Mouse (Mus musculus) megakaryocyte-erythroid progenitor cell, adult 5-6 weeks (primary cell): Measurements from ENCODE around the gene Hnrnpul1. TPM values are rescaled to one million over a fixed set of nuclear protein-coding genes. Genes with fewer than 3 reads are reported as not detected.

Source experiments
- ATAC-seq: replicated peaks from 2 replicates; pipeline ENCODE4 v1.8.0; 2016; ENCODE audit warnings: mild to moderate bottlenecking, inconsistent platforms; ENCODE audit not compliant: severe bottlenecking, poor library complexity, low FRiP score, low TSS enrichment
- total RNA-seq, 2 experiments: library from RNA; stranded (forward) in 1 of 2; stranded (reverse) in 1 of 2; fragments of 200-1000, 215-1000 nt in 1 of 2; fragments of >200 nt in 1 of 2; fragmentation: Nextera tagmentation in 1 of 2; gene quantifications; 2 replicates each; pipeline ENCODE4 v1.2.3; 2014 to 2017

The Hnrnpul1 gene
- total RNA-seq, 2 experiments from 2014 or later = 159 to 171 TPM

GRCm38 (mm10) chr7:25781937-25782610, 27.5 kb upstream of the Hnrnpul1 start:
- 0 out of 2 replicates have a peak, but pooled peaks have one; percentile 27 for ATAC-seq

- ATAC-seq = no peak; the same call in 1 of the 2 replicates
Measured at GRCm38 (mm10) chr7:25781321-25781936, 26.9 kb upstream of the Hnrnpul1 start.

- ATAC-seq = peak; percentile 16; the same call in 1 of the 2 replicates
Measured at GRCm38 (mm10) chr7:25780753-25781152, 26.2 kb upstream of the Hnrnpul1 start.

DNA sequence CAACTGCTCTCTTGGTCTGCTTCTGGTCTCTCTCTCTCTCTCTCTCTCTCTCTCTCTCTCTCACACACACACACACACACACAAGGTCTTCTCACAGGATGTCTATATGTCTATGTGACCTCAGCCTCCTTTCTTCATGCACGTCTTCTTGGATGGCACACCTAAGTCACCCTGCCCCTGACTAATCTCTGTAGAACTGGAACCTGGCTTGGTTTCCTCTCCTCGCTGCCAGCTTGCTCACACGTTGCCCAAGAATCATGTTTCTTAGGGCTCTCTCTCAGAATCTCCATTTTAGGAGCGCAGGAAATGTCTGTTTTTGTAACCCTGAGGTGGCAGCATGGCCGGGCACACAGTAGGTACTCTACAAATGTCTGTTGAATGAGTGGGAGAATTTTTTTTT, 25.5 kb upstream of the Hnrnpul1 start:
- ATAC-seq = no peak

DNA sequence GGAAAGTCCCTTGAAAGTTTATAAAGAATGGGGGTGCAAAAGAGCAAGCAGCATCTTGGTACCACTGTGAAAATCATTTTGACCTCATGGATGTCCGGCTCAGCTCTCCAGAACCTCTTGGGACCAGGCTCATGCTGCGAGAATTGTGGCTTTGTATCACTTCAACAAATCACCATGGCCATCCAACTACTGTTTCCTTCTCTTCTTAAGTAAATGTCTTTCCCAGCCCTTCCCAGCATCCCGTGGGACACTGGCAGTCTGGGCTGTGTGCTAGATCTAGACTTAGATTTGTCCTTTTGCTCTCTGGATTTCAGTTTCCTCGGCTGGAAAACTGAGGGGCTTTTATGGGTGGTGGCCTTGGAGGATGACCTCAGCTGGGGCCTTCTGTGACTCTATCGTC, 13.7 kb upstream of the Hnrnpul1 start:
- ATAC-seq = no peak

GRCm38 (mm10) chr7:25766108-25766507, 11.6 kb upstream of the Hnrnpul1 start:
- ATAC-seq = no peak

- no peak for ATAC-seq
Measured at GRCm38 (mm10) chr7:25764221-25764620, 9.7 kb upstream of the Hnrnpul1 start.

DNA sequence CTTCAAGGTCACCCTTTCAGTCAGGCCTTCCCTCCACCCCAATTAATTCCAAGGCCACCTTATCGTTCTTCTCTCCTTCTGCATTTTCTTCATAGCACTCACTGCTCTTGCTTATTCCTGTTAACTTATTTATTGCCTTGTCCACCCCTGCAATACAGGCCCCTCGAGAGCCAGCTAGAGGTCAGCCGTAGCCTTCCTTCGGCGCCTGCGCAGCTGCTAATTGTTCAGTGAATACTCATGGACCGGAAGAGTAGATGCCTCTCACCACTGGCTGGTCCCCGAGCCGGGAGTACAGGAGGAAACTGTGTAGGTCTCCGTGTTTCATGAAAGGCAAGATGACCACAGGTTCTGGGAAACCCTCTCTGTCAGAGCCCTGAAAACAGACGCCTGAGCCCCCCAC, 9.1 kb upstream of the Hnrnpul1 start:
- ATAC-seq = no peak

- no peak for ATAC-seq
Measured at GRCm38 (mm10) chr7:25761354-25761753, 6.8 kb upstream of the Hnrnpul1 start.

DNA sequence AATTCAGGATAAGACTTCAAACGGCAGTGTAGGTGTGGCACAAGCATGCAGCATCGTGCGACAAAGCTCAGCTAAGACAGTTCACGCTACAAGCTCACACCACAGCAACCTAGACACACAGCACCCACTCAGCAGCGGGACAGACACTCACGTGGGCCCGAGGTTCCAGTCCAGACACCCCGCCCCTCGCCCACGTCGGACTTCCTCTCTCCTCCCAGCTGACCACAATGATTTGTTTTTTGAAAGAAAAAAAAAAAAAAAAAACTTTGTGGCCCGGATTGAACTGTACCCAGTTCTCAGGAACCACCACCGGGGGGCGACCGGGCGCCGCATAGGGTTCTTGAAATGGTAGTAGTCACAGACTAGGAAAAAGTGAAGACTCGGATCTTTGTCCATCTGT, 1.5 kb upstream of the Hnrnpul1 start:
- ATAC-seq = peak; percentile 70

DNA sequence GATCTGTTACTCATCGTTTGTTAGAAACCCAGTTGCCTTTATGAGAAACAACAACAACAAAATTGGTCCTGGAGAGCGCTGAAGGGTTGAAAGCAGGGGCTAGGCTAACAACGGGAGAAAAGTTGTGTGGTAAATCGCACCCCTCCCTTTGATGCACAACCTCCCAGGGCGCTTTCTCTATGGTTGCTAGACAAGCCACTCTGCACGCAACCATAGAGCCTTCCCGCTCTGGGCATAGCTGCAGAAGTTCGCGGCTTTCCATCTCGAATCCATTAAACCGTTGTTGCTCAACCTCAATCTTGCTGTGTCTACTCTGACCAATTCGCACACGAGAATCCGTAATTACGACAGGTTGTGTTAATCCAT, 894 bp upstream of the Hnrnpul1 start:
- ATAC-seq = peak; percentile 59

- no peak for ATAC-seq
Measured at GRCm38 (mm10) chr7:25754439-25754737, 169 bp downstream of the Hnrnpul1 start.

GRCm38 (mm10) chr7:25753643-25754438, 716 bp downstream of the Hnrnpul1 start:
- ATAC-seq = no peak

DNA sequence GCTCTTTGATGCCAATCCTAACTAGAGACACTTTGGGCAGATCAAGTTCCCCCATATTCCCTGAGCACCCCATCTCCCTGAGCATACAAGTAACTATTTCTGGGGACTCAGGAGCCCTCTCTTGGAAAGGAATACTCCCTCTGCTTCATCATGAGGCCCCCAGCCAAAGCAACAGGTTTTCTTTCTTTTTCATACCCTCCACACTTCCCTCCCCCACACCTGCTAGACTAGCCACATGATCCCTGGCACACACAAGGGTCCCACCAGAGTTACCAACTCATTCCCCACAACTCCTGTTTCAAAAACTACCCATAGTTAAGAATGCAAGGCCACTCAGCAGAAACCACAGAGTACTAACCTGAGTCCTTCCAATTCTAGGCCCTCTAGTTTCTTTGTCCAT, 1.5 kb downstream of the Hnrnpul1 start:
- no peak for ATAC-seq

- no peak for ATAC-seq
Measured at GRCm38 (mm10) chr7:25746844-25747243, 7.7 kb downstream of the Hnrnpul1 start.

DNA sequence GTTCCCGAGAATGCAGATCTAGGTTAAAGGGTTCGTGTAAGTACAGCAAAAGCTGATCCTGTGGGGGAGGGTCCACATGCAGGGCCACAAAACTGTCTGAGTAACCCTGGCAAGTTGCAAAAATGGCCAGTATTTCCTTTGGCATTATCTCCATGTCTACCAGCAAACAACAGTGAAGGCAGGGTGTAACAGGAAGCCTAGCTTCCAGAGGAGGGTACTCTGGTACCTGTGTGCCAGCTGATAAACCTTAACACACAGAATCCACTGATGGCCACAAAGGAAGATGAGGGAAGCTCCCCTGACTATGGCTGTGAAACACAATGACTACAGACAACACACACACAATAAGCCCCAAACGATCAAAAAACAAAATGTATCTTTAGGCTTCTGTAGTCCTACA, 16.3 kb downstream of the Hnrnpul1 start:
- peak; percentile 72 for ATAC-seq

GRCm38 (mm10) chr7:25736920-25737319, 17.6 kb downstream of the Hnrnpul1 start:
- ATAC-seq = no peak

DNA sequence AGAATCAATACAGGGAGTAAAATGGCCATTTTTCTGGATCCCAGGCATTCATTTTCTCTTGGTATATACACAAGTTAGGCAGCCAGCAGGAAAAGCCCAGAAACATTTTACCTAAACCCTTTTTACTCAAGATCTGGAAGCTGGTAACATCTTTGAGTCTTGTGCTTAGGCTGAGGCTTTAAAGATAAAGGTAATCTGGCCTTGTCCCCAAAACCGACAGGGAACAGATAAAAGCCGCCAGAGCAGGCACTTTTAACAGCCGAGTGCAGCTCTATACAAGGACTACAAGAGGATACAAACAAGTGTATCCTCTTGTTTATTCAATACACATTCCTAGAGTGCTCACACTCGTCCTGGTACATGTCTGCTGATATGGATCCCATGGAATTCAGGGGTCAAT, 19.6 kb downstream of the Hnrnpul1 start:
- ATAC-seq = peak; percentile 51

DNA sequence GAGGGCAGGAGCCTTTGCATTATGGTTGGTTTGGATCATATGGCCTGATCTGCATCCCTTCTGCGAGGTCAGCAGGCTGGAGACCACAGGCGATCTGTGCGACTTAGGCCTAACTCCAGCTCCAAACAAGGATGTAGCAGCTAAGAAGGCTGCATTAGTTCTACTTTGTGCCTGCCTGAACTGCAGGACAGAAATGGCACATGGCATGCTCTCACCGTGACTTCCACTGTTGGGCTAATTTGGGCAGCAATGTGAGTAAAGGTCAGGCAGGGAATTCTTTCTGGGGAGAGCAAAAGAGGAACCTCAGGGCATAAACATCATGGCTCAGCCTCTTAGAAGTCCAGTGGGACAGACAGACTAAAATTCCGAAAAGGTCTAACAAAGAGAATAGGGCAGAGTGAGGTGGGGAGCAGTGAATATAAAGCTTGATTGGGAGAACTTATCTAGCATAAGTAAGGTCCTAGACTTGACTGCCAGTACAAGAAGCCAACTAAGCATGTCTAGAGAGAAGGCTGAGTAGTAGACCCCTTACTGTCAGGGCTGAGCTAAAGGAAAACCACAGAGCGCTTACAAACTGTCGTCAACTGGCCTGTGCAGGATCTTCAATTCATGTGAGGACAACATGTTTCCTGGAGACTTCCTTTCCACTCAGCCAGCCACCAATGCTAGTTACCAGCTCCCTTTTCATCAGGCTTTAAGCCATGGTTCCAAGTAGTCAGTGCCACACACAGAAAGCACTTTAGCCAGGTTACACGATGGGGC, 23.1 kb downstream of the Hnrnpul1 start:
- no peak for ATAC-seq

GRCm38 (mm10) chr7:25729862-25730261, 24.7 kb downstream of the Hnrnpul1 start:
- ATAC-seq = no peak
